Mouse (Mus musculus) cerebellum, postnatal 4 days (tissue): ENCODE measurements around the gene Tmem91.

Experiments used
- DNase-seq, 2 experiments: peaks; one replicate each; pipeline ENCODE4 v3.0.0; 2022; ENCODE audit warnings: low spot score in 2 of 2, mixed read lengths in 1 of 2

Tmem91 gene

DNA sequence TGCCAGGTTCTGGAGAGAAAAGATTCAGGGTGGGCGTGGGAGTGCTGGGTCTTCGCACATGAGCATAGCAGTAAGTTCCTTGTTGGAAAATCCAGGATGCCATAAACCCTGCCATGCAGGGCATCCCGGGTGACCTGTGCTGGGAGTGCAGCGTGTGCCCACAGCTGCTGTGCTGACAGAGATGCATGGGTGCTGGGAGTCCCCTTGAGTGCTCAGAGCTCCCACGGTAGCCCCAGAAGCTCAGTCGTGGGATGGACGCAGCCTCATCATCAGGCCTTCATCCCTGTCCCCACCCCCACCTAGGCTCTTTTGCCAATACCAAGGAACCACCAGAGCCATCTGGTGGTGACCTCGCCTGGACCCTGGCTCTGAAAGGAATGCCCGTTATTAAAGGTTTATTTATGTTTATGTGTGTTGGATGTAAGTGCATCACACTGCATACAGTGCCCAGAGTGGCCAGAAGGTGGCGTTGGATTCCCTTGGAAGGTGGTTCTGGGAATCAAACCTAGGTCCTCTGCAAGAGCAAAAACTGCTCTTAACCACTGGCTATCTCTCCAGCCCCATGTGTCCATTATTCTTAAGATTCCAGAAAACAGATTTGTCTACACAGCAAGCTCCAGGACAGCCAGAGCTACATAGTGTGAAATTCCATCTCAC, 49.2 kb downstream of the Tmem91 start:
- DNase-seq, result no peak

DNA sequence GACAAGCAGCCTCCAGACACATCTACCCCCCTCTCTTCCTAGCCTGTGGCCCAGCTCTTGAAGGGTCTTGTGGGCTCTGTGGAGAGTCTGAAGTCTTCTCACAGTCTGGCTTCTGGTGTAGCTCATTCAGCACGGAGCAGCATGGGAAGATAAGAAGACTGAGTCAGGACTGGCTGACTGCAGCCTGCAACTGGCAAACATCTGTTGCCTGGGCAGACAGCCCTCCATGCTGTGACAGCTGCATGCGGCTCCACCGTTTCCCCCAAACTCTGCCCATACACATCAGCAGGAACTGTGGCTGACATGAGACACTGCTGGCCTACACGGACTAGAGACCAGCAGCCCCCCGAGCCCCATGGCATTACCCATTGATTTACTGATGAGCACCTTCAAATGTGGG, 50.1 kb downstream of the Tmem91 start:
- DNase-seq, result no peak

- no peak for DNase-seq
These were observed 51.1 kb downstream of the Tmem91 start for GRCm38 (mm10) chr7:25623857-25624370.

GRCm38 (mm10) chr7:25620751-25621150, 54.2 kb downstream of the Tmem91 start:
- DNase-seq, result peak in 1 of 2 experiments; percentile 14

DNA sequence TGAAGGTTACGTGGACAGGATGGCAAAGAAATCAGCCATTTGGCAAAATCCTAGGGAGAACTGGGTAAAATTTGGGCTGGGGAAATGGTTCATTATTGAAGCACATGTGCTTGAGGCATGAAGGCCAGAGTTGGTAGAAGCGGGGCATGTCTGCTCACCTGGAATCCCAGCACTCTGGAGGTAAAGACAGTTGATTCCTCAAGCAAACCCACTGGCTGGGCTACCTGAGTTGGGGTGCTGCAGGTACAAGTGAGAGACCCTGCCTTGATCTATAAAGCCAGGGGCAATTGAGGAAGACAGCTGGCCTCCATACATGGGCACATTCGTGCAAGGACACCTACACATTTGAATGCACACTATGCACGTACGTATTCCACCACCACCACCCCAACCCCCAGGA, 54.9 kb downstream of the Tmem91 start:
- DNase-seq, result no peak

- DNase-seq, result no peak
These were observed 55.3 kb downstream of the Tmem91 start for GRCm38 (mm10) chr7:25619722-25619991.
